In genomic region chr3:32364841-32365545, GRCm38 (mm10) we compare ENCODE assay signal across 8 mouse cellular contexts. TPM values are rescaled to one million over a fixed set of nuclear protein-coding genes. Genes with fewer than 3 reads are reported as not detected.
DNase-seq lines count a peak whose midpoint lies in the region; ATAC-seq and TF ChIP-seq lines count a peak whose summit lies in the region.

No protein-coding gene starts in this region.

- no peak for TF ChIP-seq EP300 in heart, adult 2 months (IDR thresholded peaks at IDR 0.05; ENCODE audit: insufficient read depth, low read depth, low read length)

- WGBS in heart, adult 2 months: 2% methylated on average over 54 of the region's 54 CpGs
- 2% methylated on average over 54 of the region's 54 CpGs for WGBS in heart, embryonic 15.5 days
- WGBS in limb, embryonic 12.5 days: under 1% methylated on average over 54 of the region's 54 CpGs
- WGBS in neural tube, embryonic 11.5 days: 1% methylated on average over 52 of the region's 54 CpGs

- H3K9ac ChIP-seq in heart, adult 2 months (ENCODE audit: low read depth, low read length): peak overlapping the region; percentile 98
- peak overlapping the region; percentile 83 for H3K9ac ChIP-seq in heart, embryonic 15.5 days
- peak overlapping the region; percentile 80 for H3K9ac ChIP-seq in limb, embryonic 12.5 days (replicated peaks)
- H3K9ac ChIP-seq in neural tube, embryonic 11.5 days (ENCODE audit: low read length): peak overlapping the region; percentile 90

- peaks cover 4% of the 10 kb centered on the region for H3K4me1 ChIP-seq in heart, adult 2 months (ENCODE audit: control insufficient read depth, insufficient read depth, low read length)
- H3K4me1 ChIP-seq in heart, embryonic 15.5 days (replicated peaks): peaks cover 21% of the 10 kb centered on the region
- H3K4me1 ChIP-seq in limb, embryonic 12.5 days (replicated peaks): peaks cover 19% of the 10 kb centered on the region
- 0 out of 2 replicates have a peak, but pooled peaks cover 3% of the 10 kb centered on the region for H3K4me1 ChIP-seq in neural tube, embryonic 11.5 days (ENCODE audit: control insufficient read depth, insufficient read depth, low read length)

- 0 out of 2 replicates have a peak, but pooled peaks cover 1% of the 10 kb centered on the region for H3K79me2 ChIP-seq in heart, adult 2 months (replicated peaks; ENCODE audit: control insufficient read depth, insufficient read depth, low read length)

- H3K27ac ChIP-seq in heart, adult 2 months: peak overlapping the region; percentile 89
- peak overlapping the region; percentile 74 for H3K27ac ChIP-seq in heart, embryonic 15.5 days
- peak overlapping the region; percentile 79 for H3K27ac ChIP-seq in limb, embryonic 12.5 days
- peak overlapping the region; percentile 76 for H3K27ac ChIP-seq in neural tube, embryonic 11.5 days (ENCODE audit: low read depth, low read length)

- H3K4me3 ChIP-seq in heart, adult 2 months: peak overlapping the region; percentile 84
- H3K4me3 ChIP-seq in heart, embryonic 15.5 days: peak overlapping the region; percentile 66
- peak overlapping the region; percentile 87 for H3K4me3 ChIP-seq in limb, embryonic 12.5 days (replicated peaks)
- peak overlapping the region; percentile 86 for H3K4me3 ChIP-seq in neural tube, embryonic 11.5 days (ENCODE audit: low read depth, low read length)

- peak; percentile 55; the same call in 1 of the 2 replicates for ATAC-seq in heart, embryonic 15.5 days (replicated peaks; ENCODE audit: insufficient number of reproducible peaks, insufficient read depth, low FRiP score, low read depth)
- no peak for ATAC-seq in limb, embryonic 12.5 days (ENCODE audit: insufficient number of reproducible peaks, insufficient read depth, low FRiP score, low TSS enrichment, low read depth)
- peak; percentile 77 for ATAC-seq in neural tube, embryonic 11.5 days (ENCODE audit: insufficient read depth, low FRiP score, low TSS enrichment)

- H3K9me3 ChIP-seq in heart, embryonic 15.5 days (replicated peaks): no peaks in the 10 kb centered on the region
- no peaks in the 10 kb centered on the region for H3K9me3 ChIP-seq in limb, embryonic 12.5 days
- H3K9me3 ChIP-seq in neural tube, embryonic 11.5 days (ENCODE audit: control insufficient read depth, low read length): no peaks in the 10 kb centered on the region

- DNase-seq in heart, adult 2 months: no peak
- DNase-seq in heart, postnatal 4 days: no peak
- DNase-seq in A20 (ENCODE audit: low read depth, low spot score): peak; percentile 81
- DNase-seq in brain, adult 2 months (ENCODE audit: low read depth, low spot score): peak; percentile 76
- DNase-seq in neural tube, embryonic 11.5 days (ENCODE audit: low spot score): peak; percentile 72
- DNase-seq in thymus, postnatal 25 days: no peak

- intact Hi-C loops in heart, adult 2 months (cut with DNase I): loop anchor here (1.0 to 2.0 kb wide), 3 partner anchors 32 to 145 kb away; partner anchors contain the start of gene Zfp639

- no peak for TF ChIP-seq POLR2A in heart, adult 2 months (IDR thresholded peaks at IDR 0.05; ENCODE audit: insufficient read depth, low read depth, low read length)

- H3K36me3 ChIP-seq in heart, adult 2 months (ENCODE audit: control insufficient read depth, insufficient read depth, low read length): no peaks in the 10 kb centered on the region
- no peaks in the 10 kb centered on the region for H3K36me3 ChIP-seq in heart, embryonic 15.5 days
- H3K36me3 ChIP-seq in limb, embryonic 12.5 days: no peaks in the 10 kb centered on the region
- no peaks in the 10 kb centered on the region for H3K36me3 ChIP-seq in neural tube, embryonic 11.5 days (ENCODE audit: control insufficient read depth, insufficient read depth, low read length)

- no peaks in the 10 kb centered on the region for H3K27me3 ChIP-seq in heart, adult 2 months (ENCODE audit: control insufficient read depth, insufficient read depth, low read length)
- H3K27me3 ChIP-seq in heart, embryonic 15.5 days: peaks cover 4% of the 10 kb centered on the region; the same call in 1 of the 2 replicates
- H3K27me3 ChIP-seq in limb, embryonic 12.5 days: peaks cover 8% of the 10 kb centered on the region
- H3K27me3 ChIP-seq in neural tube, embryonic 11.5 days (ENCODE audit: control insufficient read depth, insufficient read depth, low read length): no peaks in the 10 kb centered on the region

- H3K4me2 ChIP-seq in heart, embryonic 15.5 days: peak overlapping the region; percentile 93
- H3K4me2 ChIP-seq in limb, embryonic 12.5 days: peak overlapping the region; percentile 79
- H3K4me2 ChIP-seq in neural tube, embryonic 11.5 days (ENCODE audit: low read depth): peak overlapping the region; percentile 79

- TF ChIP-seq CTCF in heart, adult 2 months (IDR thresholded peaks at IDR 0.05): no peak

RNA-seq across cellular contexts. Expression of gene Zmat3, which starts 0.8 kb away (rescaled TPM):
- 1 to 10 TPM; 5.9 to 6.1 TPM for total RNA-seq in heart, adult 2 months (2021)
- polyA plus RNA-seq in heart, adult 2 months (2012; rRNA removed): 4.4 and 7.3 TPM in 2 replicates
- 10 to 100 TPM; 13.8 to 14.1 TPM for total RNA-seq in heart, postnatal 4 days (2021)
- polyA plus RNA-seq in heart, embryonic 15.5 days (2015; fragmentation: Nextera tagmentation; extraction: Ambion mirVana): 3.4 and 3.6 TPM in 2 replicates
- polyA plus RNA-seq in limb, embryonic 12.5 days (2016; fragmentation: Nextera tagmentation; extraction: Ambion mirVana): 5.4 and 5.9 TPM in 2 replicates
- 10.6 and 11.5 TPM in 2 replicates for polyA plus RNA-seq in neural tube, embryonic 11.5 days (2014; fragmentation: Nextera tagmentation; extraction: Ambion mirVana)

RNA-seq across cellular contexts. Expression of gene Pik3ca, which starts 32.5 kb away (rescaled TPM):
- 10 to 100 TPM; 43.5 to 48.5 TPM for total RNA-seq in heart, adult 2 months (2021)
- 6.5 and 13.4 TPM in 2 replicates for polyA plus RNA-seq in heart, adult 2 months (2012; rRNA removed)
- total RNA-seq in heart, postnatal 4 days (2021): 10 to 100 TPM; 42.0 to 44.3 TPM
- 7.1 and 7.2 TPM in 2 replicates for polyA plus RNA-seq in heart, embryonic 15.5 days (2015; fragmentation: Nextera tagmentation; extraction: Ambion mirVana)
- polyA plus RNA-seq in limb, embryonic 12.5 days (2016; fragmentation: Nextera tagmentation; extraction: Ambion mirVana): 11.4 and 12.0 TPM in 2 replicates
- 17.2 and 23.0 TPM in 2 replicates for polyA plus RNA-seq in neural tube, embryonic 11.5 days (2014; fragmentation: Nextera tagmentation; extraction: Ambion mirVana)

Comparison
In these comparisons a context has a peak if more than half of its experiments do, and no peak if none do; other contexts are left out.
1. DNase-seq: peak in A20 (single experiment), brain, adult 2 months (single experiment) and neural tube, embryonic 11.5 days (single experiment); none in heart, adult 2 months (0 of 2), heart, postnatal 4 days (single experiment) and thymus, postnatal 25 days (single experiment).
2. Peak in every context shown above with its lines, with median percentiles within 50 percentile points of each other: H3K27ac ChIP-seq, H3K4me3 ChIP-seq, H3K9ac ChIP-seq and H3K4me2 ChIP-seq.